Mouse (Mus musculus) lung, adult 2 months (tissue): ENCODE measurements around the gene Slc4a1ap.

Source experiments
- CTCF ChIP-seq: fragments of 200-500 bp; IDR thresholded peaks from 2 replicates; pipeline ENCODE4 v1.5.1; 2011; ENCODE audit warnings: mild to moderate bottlenecking, low read length, control low read depth; ENCODE audit not compliant: insufficient read depth
- POLR2A ChIP-seq: fragments of 200-500 bp; IDR thresholded peaks from 2 replicates; pipeline ENCODE4 v1.6.1; 2011; ENCODE audit warnings: low read depth, mild to moderate bottlenecking, control low read depth, low read length, borderline replicate concordance; ENCODE audit errors: extremely low read depth

- TF ChIP-seq CTCF (peak; percentile 95), POLR2A (no peak)
Observed at GRCm38 (mm10) chr5:31563496-31563895, 36.7 kb downstream of the Slc4a1ap start.
